Mouse (Mus musculus) neutrophil, adult 5-6 weeks (primary cell): Measurements from ENCODE around the gene Pank3. TPM values are rescaled to one million over a fixed set of nuclear protein-coding genes. Genes with fewer than 3 reads are reported as not detected.

ENCODE experiments used
- ATAC-seq: fragments of 151-379, 151-347 bp; 2 replicates; pipeline ENCODE4 v1.8.0; 2017; ENCODE audit warnings: mild to moderate bottlenecking, moderate TSS enrichment; ENCODE audit not compliant: insufficient number of reproducible peaks, poor library complexity, low FRiP score, severe bottlenecking; ENCODE audit errors: extremely low read depth
- total RNA-seq: library from RNA; stranded (forward); fragments of 200-1000 nt; gene quantifications from 2 replicates; pipeline ENCODE4 v1.2.3, GENCODE M21; 2017

Gene Pank3
- total RNA-seq, result 35.1 TPM in 2 replicates

DNA sequence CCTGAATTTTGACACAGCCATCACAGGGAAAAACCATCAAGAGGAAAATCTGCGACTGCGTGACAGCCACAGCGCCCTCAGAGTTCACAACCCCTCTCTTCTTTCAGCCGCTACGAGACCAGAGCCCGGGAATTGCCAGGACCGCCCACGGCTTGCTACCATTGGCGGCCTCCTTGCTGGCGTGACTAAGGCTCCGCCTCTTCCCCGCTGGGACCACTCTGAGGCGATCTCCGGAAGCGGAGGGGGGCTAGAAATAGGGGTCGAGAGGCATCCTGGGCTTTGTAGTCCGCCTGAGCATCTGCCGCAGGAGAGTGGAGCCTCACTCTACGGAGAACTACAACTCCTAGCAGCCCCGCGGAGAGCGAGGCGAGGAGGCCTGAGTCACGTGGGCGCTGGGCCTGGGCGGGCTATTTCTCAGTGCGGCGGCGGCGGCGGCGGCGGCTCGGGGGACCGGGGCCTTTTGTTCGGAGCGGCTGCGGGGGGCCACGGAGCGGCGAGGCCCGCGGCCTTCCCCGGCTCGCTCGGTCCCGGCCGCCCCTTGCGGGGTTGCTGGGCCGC is at the start of gene Pank3:
Gene Pank3 (plus strand): TSS at position 297 of the 558 bp plus-strand sequence.
- peak; percentile 98 for ATAC-seq

DNA sequence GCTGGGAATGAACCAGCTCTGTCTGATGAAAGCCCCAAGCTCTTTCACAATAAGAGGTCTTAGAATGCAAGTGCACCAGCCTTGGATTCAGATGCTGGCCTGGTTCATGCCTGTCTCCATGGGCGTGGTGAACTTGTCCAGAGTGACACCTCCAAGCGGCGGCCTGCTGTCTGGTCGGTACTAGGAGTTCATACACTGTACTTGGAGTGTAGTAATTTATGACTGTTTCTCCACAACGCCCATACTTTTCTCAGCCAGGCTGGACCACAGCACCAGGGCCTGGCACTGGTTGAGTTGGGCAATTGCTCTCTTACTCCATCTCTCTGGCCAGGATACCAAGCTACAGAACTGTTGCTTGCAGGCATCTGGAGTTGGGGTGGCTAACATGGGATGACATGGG is 45.4 kb upstream of the Pank3 start:
- no peak for ATAC-seq

DNA sequence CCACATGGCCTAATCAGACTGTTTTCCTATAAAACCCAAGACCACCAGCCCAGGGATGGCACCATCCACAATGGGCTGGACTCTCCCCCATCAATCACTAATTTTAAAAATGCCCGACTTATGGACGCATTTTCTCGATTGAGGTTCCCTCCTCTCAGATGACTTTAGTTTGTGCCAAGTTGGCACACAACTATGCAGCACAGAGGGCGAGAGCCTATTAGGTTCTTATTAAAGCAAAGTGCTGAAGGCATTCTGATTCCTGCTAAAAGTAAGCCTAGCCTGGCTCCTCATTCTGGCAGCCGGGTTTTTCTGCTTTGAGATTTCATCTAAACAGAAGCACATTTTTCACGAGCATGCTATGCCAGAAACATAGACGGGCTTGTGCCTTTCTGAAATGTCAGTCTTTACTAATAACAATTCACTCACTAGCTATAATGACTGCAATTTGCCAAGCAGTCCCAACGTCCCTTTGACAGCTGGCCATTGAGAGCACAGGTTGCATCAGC is 42.9 kb upstream of the Pank3 start:
- ATAC-seq, result no peak

DNA sequence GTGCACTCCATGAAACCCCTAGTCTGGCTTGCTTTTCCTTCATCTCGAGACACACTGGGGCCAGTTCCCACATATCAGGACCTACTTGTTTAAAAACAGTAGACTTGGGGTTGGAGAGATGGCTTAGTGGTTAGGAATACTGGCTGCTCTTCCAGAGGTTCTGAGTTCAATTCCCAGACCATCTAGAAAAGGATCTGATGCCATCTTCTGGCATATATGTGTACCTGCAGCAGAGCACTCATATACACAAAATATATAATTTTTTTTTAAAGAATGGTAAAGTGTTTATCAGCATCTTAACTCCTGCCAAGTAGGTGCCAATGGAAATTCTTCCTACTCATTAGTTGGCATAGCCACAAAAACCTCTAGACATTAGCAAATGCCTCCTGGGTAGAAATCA is 41.1 kb upstream of the Pank3 start:
- no peak for ATAC-seq

DNA sequence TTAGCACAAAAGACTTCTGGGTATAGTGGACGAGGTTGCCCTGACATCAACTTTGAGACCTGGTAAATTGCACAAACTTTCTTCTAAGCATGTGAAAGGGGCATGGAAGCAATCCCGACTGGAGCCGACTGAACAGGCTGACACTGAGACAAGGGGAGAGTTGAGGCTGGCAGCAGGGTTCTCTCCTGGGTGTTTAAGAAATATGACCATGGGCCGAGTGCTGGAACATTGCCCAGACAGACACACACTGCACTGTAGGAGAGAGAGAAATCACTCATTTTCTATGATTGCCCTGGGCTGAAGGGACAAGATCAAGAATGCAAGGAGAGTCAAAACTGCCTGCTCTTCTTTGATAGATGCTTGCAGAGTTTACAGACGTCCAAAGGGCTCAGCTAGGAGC is 40.1 kb upstream of the Pank3 start:
- no peak for ATAC-seq

DNA sequence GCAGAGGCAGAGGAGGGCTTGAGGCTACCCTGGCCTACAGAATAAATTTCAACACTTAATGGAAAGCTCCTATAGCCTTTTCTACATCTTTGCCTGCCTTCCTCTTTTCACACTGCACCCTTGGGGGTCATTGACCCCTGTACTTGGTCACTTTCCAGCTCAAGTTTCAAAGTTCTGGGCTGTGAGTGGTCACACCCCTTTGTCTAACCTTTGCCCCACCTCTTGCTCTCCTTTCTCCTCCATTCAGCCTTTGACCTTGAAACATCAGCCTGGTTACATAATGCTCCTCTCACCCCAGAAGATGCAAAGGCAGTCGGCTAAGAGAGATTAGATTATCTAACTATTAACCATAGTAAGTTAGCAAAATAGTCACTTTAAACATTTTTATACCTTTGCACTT is 36.9 kb upstream of the Pank3 start:
- no peak for ATAC-seq

DNA sequence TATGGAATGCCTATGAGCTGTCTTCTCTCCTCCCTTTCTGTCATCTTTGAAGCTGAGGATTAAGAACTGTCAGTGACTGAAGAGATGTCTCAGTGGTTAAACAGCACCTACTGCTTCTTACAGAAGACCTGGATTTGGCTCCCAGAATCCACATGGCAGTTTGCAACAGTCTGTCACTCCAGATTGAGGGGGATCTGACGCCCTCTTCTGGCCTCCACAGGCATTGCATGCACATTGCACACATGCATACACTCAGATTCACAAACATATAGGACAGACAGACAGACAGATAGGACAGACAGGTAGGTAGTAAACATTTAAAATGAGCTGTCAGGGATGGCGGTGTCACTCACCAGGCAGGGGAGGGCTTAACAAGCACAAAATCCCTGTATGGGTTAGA is 32.5 kb upstream of the Pank3 start:
- no peak for ATAC-seq

DNA sequence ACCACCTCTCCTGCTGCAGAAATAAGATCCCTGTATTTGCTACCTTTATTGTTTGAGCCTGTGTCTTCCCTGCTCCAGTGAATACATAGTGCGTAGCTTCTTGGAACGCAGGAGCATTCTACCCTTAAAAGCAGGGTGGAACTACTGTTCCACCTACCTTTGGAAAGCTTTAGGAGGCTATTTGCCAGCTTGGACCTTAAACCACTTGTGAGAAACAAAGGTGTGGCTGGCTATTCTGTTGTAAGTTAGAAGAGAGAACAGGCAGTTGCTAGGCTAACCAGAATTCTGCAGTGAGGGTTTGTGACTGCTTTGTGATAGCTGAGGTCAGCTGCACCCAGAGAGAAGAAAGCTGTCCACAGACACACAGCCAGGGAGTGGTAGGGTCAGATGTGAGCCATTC is 32.0 kb upstream of the Pank3 start:
- ATAC-seq, result no peak

DNA sequence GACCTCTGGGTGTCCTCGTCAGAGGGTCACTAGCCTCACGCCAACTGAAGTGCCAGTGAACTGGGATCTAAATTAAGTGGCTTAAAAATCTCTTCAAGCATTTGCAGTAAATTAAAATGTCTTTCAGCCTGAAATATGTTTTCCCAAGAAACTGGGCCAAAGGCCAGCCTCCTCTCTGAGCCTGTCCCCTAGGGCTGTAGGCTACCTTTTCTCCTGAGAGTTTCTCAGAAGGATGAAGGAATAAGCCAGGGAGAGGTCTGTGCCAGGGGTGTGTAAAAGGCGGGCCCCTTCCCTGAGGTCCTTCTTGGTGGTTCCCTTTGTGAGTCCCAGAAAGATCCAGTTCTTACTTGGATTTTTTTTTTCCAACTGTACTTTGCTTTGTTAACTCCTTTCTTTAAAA is 31.2 kb upstream of the Pank3 start:
- no peak for ATAC-seq

DNA sequence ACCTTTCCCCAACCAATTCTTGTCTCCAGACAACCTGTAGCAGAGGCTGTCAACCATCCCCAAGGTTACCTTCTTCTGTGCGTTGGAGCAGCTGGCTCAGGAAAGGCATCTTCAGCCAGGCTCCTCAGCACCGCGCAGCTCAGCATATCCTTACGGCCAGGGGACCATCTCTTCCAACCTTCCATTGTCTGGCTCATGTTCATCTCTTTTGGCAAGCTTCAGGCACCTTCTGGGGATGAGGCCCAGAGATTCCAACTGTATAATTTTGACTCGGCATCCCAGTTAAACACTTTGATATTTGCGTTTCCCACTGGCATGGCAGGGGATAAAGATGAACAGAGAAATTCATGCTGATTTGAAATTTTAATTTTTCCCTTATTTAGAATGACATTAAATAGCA is 25.7 kb upstream of the Pank3 start:
- no peak for ATAC-seq

DNA sequence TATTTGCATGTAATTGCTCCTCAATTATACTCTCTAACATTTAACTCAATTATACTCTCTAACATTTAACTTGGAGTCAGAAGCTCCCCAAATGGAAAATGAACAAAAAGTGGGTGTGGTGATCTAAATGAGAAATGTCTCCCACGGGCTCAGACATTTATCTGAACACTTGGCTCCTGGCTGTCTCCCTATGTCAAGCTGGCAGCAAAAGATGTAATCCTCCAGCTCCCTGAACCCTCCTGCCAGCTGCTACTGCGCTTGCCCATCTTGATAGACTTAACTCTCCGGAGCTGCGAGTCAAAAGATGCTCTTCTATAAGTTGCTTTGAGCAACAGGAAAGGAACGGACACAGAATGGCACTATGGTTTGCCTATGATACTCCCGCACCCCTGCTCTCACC is 24.7 kb upstream of the Pank3 start:
- ATAC-seq, result no peak

DNA sequence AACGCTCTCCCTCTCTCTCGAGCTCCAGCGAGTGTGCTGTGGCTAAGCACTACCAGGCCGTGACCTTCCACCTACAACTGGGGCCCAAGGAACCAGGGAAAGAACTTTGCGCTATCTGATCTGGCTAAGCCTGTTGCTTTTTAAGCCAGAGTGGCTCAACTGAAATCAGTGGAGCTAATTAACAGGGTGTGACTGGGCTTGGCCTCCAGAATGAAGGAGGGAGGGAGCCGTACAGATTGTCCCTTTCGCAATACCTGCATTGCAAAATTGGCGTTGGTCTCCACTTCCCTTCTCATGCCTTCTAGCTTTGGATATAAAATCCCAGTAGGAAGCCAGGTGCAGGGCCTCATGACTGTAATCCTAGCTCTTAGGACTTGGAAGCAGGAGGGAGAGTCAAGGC is 18.7 kb upstream of the Pank3 start:
- no peak for ATAC-seq

DNA sequence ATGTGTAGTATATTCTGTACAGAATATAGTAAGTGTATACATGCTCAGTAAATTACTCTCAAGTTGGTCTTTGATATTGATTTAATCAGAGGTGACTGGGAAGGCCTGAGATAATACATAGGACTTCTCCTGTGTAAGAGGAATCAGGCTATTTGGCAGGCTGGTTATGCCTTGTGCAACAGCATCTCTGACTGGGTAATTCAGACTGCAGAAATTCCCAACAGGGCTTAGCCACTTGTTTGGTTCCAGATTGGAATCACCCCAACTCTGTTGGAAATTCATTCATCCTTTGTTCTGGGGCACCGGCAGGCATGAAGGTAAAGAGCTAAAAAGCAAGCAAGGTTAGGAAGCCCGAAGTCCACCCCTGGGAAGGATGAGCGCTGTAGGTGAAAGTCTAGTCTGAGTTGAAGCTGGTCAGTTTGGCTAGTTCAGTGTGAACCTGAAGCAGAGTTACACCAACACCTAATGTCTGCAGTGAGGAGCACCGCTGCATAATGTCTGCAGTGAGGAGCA is 14.3 kb upstream of the Pank3 start:
- ATAC-seq, result no peak

DNA sequence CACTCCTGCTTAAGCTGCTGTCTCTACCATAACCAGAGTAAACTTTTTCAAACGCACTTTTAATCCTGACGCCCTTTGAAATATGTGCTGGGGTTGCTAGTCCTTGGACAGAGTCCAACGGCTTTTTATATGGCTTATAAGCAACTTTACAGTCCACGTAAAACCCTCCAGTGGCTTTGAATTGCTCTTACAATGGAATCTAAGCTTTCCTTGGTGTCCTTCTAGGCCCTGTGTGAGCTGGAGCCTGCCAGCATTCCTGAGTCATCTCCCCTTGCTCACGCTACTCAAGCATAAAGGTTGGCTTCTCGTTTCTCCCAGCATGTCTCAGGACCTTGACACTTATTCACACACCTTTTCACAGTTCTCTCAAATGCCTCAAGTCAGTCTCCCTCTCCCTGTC is 13.7 kb upstream of the Pank3 start:
- no peak for ATAC-seq

DNA sequence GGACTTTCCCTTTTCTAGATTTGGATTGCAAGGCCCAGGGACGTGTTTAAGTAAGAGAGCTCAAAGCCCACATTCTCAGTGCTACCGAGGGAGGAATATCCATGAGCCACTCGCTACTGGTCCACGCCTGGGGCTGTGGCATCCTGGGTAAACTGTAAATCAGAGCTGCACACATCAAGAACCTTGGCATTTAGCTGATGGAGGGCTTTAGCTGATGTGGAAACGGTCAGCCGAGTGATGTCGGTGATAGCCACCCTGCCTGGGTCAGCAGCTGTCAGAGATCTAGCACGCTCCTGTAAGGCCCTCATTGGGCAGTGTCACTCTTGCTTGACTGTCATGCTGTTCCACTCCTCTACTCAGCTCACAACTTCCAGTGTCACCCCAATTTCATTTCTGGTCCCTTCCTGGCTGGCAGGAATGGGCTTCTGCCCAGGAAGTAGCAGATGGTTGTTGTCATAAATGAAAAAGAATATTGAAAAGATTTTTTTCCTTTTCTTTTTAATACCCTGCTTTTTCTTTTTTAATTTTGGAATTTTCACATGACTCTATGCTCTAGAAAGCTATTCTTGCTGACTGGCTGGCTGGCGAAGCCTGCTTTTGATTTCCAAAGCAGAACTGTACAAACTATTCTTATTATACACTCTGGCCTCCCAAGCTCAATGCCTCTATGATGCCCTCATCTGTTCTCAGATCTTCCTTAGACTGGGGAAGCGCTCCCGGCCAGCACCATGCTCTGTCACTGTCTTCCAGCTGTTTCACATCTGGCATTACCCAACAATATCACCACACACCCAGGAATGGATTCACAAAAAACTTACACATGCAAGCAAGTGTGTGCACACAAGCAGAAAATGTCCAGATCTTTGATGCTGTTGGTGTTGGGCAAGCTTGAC is 12.6 kb upstream of the Pank3 start:
- no peak for ATAC-seq

DNA sequence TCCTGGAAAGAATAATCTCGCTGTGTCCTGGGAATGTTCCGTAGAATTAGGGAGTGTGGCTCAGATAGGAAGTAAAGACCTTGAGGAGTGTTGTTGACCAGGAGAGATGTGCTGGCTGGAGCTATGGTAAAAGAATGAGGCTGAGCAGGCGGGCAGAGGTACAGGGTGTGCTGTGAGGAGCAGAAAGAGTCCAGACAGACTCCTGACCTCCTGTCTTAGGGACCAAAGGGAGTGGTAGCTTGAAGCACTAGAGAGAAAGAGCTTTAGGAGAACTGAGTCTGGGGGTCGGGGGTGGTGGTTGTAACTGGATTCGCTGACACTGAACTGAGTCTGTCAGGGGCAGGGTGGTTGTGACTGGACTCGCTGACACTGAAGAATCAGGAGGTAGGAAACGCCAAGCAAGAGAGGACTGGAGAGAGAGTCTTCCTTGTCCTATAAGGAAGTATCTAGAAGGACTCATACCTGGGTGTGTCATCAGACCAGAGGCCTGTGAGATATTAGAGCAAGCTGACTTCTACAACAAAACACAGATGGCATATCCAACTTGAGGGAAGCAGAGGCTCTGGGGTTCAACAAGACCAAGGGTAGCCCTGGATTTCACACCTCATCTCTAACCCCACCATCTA is 9.2 kb upstream of the Pank3 start:
- ATAC-seq, result no peak

DNA sequence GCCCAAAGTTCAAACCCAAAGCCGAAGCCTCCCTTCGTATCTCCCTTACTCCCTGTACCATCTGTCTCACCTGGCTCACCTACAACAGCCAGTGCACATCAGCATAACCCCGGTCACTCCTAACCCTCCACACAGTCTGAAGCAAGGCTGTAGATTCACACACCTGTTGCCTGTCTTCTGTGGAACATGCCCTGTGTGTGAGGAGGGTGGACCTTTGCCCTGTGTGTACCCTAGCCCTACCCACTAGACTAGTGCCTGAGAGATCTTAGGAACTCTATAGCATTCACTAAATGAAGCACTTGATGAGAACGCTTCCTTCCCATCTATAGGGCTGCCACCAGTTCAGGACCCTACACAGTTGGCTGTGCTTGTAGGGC is 8.7 kb upstream of the Pank3 start:
- no peak for ATAC-seq

DNA sequence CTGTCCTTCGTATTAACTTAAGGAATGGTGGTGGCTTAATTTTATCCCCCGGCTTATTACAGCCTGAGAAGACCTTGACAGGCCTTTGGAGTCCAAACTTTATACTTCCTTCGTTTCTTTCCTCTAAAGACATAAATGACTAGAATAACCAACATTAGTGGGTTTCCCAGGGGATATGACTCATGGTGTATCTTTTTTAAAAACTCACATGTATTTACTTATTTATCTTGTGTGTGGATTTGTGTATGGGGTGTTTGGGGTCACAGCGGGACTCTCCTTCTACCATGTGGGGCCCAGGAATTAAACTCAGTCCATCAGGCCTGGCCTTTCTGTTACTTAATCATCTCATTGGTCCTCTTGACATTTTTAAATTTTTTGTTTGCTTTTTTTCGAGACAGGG is 2.4 kb upstream of the Pank3 start:
- no peak for ATAC-seq

DNA sequence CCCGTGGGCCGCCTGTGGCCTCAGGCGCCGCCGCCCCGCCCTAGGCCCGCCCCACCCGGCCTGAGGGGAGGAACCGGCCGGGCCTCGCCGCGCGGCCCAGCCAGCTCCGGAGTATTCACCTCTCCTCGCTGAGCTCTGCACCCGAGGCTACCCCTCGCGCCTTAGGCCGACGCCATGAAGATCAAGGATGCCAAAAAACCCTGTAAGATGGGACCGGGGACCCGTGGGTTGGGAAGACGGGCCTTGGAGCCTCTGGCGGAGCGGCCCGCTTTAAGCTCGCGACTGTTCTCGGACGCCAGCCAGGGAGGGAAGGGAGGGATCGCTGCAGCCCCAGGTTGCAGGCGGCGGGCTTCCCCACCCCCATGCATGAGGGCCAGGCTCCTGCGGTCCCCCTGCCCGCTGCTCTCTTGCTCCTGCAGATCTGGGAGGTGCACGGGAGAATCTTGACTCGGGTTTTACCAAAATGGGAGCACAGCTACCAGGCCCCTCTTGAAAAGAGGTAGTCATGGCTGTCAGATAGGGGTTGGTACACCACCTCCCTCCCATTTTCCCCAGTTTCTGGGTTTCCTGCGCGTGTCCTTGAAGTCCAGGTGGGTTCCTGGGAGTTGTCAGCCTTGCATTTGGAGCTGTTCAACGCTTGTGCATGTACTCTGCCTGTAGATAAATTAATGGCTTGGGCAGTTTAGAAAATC is 608 bp downstream of the Pank3 start:
- ATAC-seq, result peak; percentile 26
